Mouse (Mus musculus): ENCODE data around the gene Gm49337. TPM values are rescaled to one million over a fixed set of nuclear protein-coding genes. Genes with fewer than 3 reads are reported as not detected.
"Not testable (repeated sequence)": the region's sequence is repeated elsewhere in the genome, so short reads cannot be mapped to it uniquely, and the experiment has no call there.

Gm49337 gene
- polyA plus RNA-seq, 1 experiment from 2014 or later = not detected

GRCm38 (mm10) chr4:116221140-116221851 is 48.1 kb downstream of the Gm49337 start, which contains the start of gene Pik3r3:
Pik3r3 (plus strand) TSS chr4:116221618.
- peak; percentile 100 for DNase-seq (ENCODE audit: low spot score)
- Histone ChIP-seq H3K4me1 (peaks cover 16% of the 10 kb centered on the region; the same call in 1 of the 2 replicates), H3K9me3 (no peaks in the 10 kb centered on the region), H3K27ac (peak within 1 kb of the TSS; percentile 99), H3K36me3 (no peaks in the 10 kb centered on the region), H3K27me3 (ENCODE audit: insufficient read depth, poor library complexity, severe bottlenecking) (no peaks in the 10 kb centered on the region), H3K4me3 (peak within 1 kb of the TSS; percentile 79)
- WGBS = under 1% methylated on average over 53 of the region's 53 CpGs

GRCm38 (mm10) chr4:116221996-116222842 is 49.0 kb downstream of the Gm49337 start:
- Histone ChIP-seq H3K4me1 (peaks cover 16% of the 10 kb centered on the region; the same call in 1 of the 2 replicates), H3K9me3 (no peaks in the 10 kb centered on the region), H3K27me3 (ENCODE audit: insufficient read depth, poor library complexity, severe bottlenecking) (no peaks in the 10 kb centered on the region), H3K4me3 (peak overlapping the region; percentile 79), H3K27ac (peak overlapping the region; percentile 99), H3K36me3 (no peaks in the 10 kb centered on the region)
- no peak for DNase-seq (ENCODE audit: low spot score)
- WGBS = under 1% methylated on average over 23 of the region's 23 CpGs

- DNase-seq (ENCODE audit: low spot score) = no peak
- no peaks in the 10 kb centered on the region for H3K9me3 ChIP-seq
- H3K27ac ChIP-seq = peak overlapping the region; percentile 99
- WGBS = 10% methylated on average over 6 of the region's 6 CpGs
- no peaks in the 10 kb centered on the region for H3K27me3 ChIP-seq (ENCODE audit: insufficient read depth, poor library complexity, severe bottlenecking)
- H3K4me3 ChIP-seq = peak overlapping the region; percentile 79
- H3K4me1 ChIP-seq = peaks cover 16% of the 10 kb centered on the region; the same call in 1 of the 2 replicates
- H3K36me3 ChIP-seq = no peaks in the 10 kb centered on the region
These were observed 49.6 kb downstream of the Gm49337 start for GRCm38 (mm10) chr4:116222843-116223119.

GRCm38 (mm10) chr4:116243377-116243776 is 70.2 kb downstream of the Gm49337 start:
- WGBS = 70% methylated on average over 3 of the region's 3 CpGs
- no peaks in the 10 kb centered on the region for H3K27me3 ChIP-seq (ENCODE audit: insufficient read depth, poor library complexity, severe bottlenecking)
- peaks cover 3% of the 10 kb centered on the region; the same call in 1 of the 2 replicates for H3K36me3 ChIP-seq
- no peaks in the 10 kb centered on the region for H3K4me1 ChIP-seq
- no peak for DNase-seq (ENCODE audit: low spot score)
- H3K9me3 ChIP-seq = no peaks in the 10 kb centered on the region
- no peak overlapping the region for H3K27ac ChIP-seq
- no peak overlapping the region for H3K4me3 ChIP-seq

GRCm38 (mm10) chr4:116244240-116244639 is 71.1 kb downstream of the Gm49337 start:
- no peak overlapping the region for H3K4me3 ChIP-seq
- no peaks in the 10 kb centered on the region for H3K27me3 ChIP-seq (ENCODE audit: insufficient read depth, poor library complexity, severe bottlenecking)
- H3K9me3 ChIP-seq = no peaks in the 10 kb centered on the region
- H3K27ac ChIP-seq = no peak overlapping the region
- peaks cover 3% of the 10 kb centered on the region; the same call in 1 of the 2 replicates for H3K36me3 ChIP-seq
- WGBS = 78% methylated on average over 2 of the region's 2 CpGs
- no peaks in the 10 kb centered on the region for H3K4me1 ChIP-seq
- DNase-seq (ENCODE audit: low spot score) = no peak

GRCm38 (mm10) chr4:116245926-116246325 is 72.7 kb downstream of the Gm49337 start:
- WGBS = 40% methylated on average over 3 of the region's 3 CpGs
- not testable (repeated sequence) for H3K9me3 ChIP-seq; H3K4me3 ChIP-seq; H3K36me3 ChIP-seq; H3K4me1 ChIP-seq; DNase-seq (ENCODE audit: low spot score); H3K27ac ChIP-seq; H3K27me3 ChIP-seq (ENCODE audit: insufficient read depth, poor library complexity, severe bottlenecking)

- 83% methylated on average over 3 of the region's 3 CpGs for WGBS
- Histone ChIP-seq H3K27me3 (ENCODE audit: insufficient read depth, poor library complexity, severe bottlenecking) (no peaks in the 10 kb centered on the region), H3K4me1 (no peaks in the 10 kb centered on the region), H3K9me3 (no peaks in the 10 kb centered on the region), H3K36me3 (no peaks in the 10 kb centered on the region), H3K4me3 (no peak overlapping the region), H3K27ac (no peak overlapping the region)
- DNase-seq (ENCODE audit: low spot score) = no peak
These were observed 76.8 kb downstream of the Gm49337 start for GRCm38 (mm10) chr4:116249986-116250385.

GRCm38 (mm10) chr4:116268220-116268619 is 95.0 kb downstream of the Gm49337 start:
- no peak for DNase-seq (ENCODE audit: low spot score)
- Histone ChIP-seq H3K4me1 (no peaks in the 10 kb centered on the region), H3K27ac (no peak overlapping the region), H3K36me3 (peaks cover 58% of the 10 kb centered on the region), H3K27me3 (ENCODE audit: insufficient read depth, poor library complexity, severe bottlenecking) (no peaks in the 10 kb centered on the region), H3K9me3 (no peaks in the 10 kb centered on the region), H3K4me3 (no peak overlapping the region)
- WGBS = 96% methylated on average over 6 of the region's 6 CpGs

GRCm38 (mm10) chr4:116282211-116282610 is 109.0 kb downstream of the Gm49337 start:
- no peaks in the 10 kb centered on the region for H3K9me3 ChIP-seq
- H3K4me3 ChIP-seq = no peak overlapping the region
- no peak for DNase-seq (ENCODE audit: low spot score)
- H3K36me3 ChIP-seq = peaks cover 49% of the 10 kb centered on the region
- H3K4me1 ChIP-seq = no peaks in the 10 kb centered on the region
- 64% methylated on average over 2 of the region's 2 CpGs for WGBS
- H3K27me3 ChIP-seq (ENCODE audit: insufficient read depth, poor library complexity, severe bottlenecking) = no peaks in the 10 kb centered on the region
- no peak overlapping the region for H3K27ac ChIP-seq

GRCm38 (mm10) chr4:116291561-116291960 is 118.4 kb downstream of the Gm49337 start:
- Histone ChIP-seq H3K27ac (no peak overlapping the region), H3K27me3 (ENCODE audit: insufficient read depth, poor library complexity, severe bottlenecking) (no peaks in the 10 kb centered on the region), H3K36me3 (peaks cover 72% of the 10 kb centered on the region), H3K4me1 (no peaks in the 10 kb centered on the region), H3K9me3 (no peaks in the 10 kb centered on the region), H3K4me3 (no peak overlapping the region)
- DNase-seq (ENCODE audit: low spot score) = no peak
- 89% methylated on average over 6 of the region's 6 CpGs for WGBS

GRCm38 (mm10) chr4:116293296-116293695 is 120.1 kb downstream of the Gm49337 start:
- Histone ChIP-seq H3K4me3 (no peak overlapping the region), H3K36me3 (peaks cover 59% of the 10 kb centered on the region), H3K9me3 (no peaks in the 10 kb centered on the region), H3K27me3 (ENCODE audit: insufficient read depth, poor library complexity, severe bottlenecking) (no peaks in the 10 kb centered on the region), H3K4me1 (no peaks in the 10 kb centered on the region), H3K27ac (no peak overlapping the region)
- 82% methylated on average over 12 of the region's 12 CpGs for WGBS
- DNase-seq (ENCODE audit: low spot score) = no peak

GRCm38 (mm10) chr4:116300878-116301355 is 127.7 kb downstream of the Gm49337 start:
- H3K27ac ChIP-seq = peak overlapping the region; percentile 43
- peaks cover 31% of the 10 kb centered on the region for H3K36me3 ChIP-seq
- 0 out of 2 replicates have a peak, but pooled peaks cover 11% of the 10 kb centered on the region for H3K4me1 ChIP-seq
- no peak overlapping the region for H3K4me3 ChIP-seq
- no peaks in the 10 kb centered on the region for H3K27me3 ChIP-seq (ENCODE audit: insufficient read depth, poor library complexity, severe bottlenecking)
- no peak for DNase-seq (ENCODE audit: low spot score)
- WGBS = 42% methylated on average over 4 of the region's 4 CpGs
- no peaks in the 10 kb centered on the region for H3K9me3 ChIP-seq

GRCm38 (mm10) chr4:116304551-116304950 is 131.4 kb downstream of the Gm49337 start:
- DNase-seq (ENCODE audit: low spot score) = no peak
- WGBS = 25% methylated on average over 1 of the region's 1 CpGs
- H3K36me3 ChIP-seq = peaks cover 55% of the 10 kb centered on the region
- no peak overlapping the region for H3K4me3 ChIP-seq
- no peaks in the 10 kb centered on the region for H3K9me3 ChIP-seq
- no peak overlapping the region for H3K27ac ChIP-seq
- H3K27me3 ChIP-seq (ENCODE audit: insufficient read depth, poor library complexity, severe bottlenecking) = no peaks in the 10 kb centered on the region
- H3K4me1 ChIP-seq = 0 out of 2 replicates have a peak, but pooled peaks cover 11% of the 10 kb centered on the region

Measured in heart, embryonic 10.5 days (tissue).